Mouse (Mus musculus) C2C12 (cell line): ENCODE results near the gene Stab1. TPM values are rescaled to one million over a fixed set of nuclear protein-coding genes. Genes with fewer than 3 reads are reported as not detected.

Source experiments
- H3K27me3 ChIP-seq: one replicate; pipeline ENCODE4 v1.6.1; 2011; ENCODE audit not compliant: control insufficient read depth, insufficient read depth, insufficient read length
- H3K36me3 ChIP-seq: one replicate; pipeline ENCODE4 v1.6.1; 2011; ENCODE audit not compliant: control insufficient read depth, insufficient read depth
- H3K4me3 ChIP-seq: one replicate; pipeline ENCODE4 v1.5.1; 2011; ENCODE audit warnings: mild to moderate bottlenecking, control low read depth; ENCODE audit not compliant: poor library complexity, insufficient read depth, severe bottlenecking
- H3K79me2 ChIP-seq: one replicate; pipeline ENCODE4 v1.6.1; 2011; ENCODE audit not compliant: control insufficient read depth, insufficient read depth
- H3K79me3 ChIP-seq: one replicate; pipeline ENCODE4 v1.6.1; 2011; ENCODE audit warnings: low read depth, control low read depth
- H3ac ChIP-seq: one replicate; pipeline ENCODE3; 2011; ENCODE audit warnings: low read depth; ENCODE audit not compliant: control insufficient read depth, insufficient read length
- CEBPB ChIP-seq: IDR thresholded peaks from one replicate; pipeline ENCODE4 v1.6.1; 2011; ENCODE audit warnings: low read depth, mild to moderate bottlenecking, control low read depth, moderate library complexity
- CTCF ChIP-seq: IDR thresholded peaks from one replicate; pipeline ENCODE4 v1.5.1; 2011; ENCODE audit not compliant: control insufficient read depth, insufficient read depth, insufficient read length
- FOSL1 ChIP-seq: IDR thresholded peaks from one replicate; pipeline ENCODE4 v1.8.0; 2011; ENCODE audit warnings: mild to moderate bottlenecking, low read length; ENCODE audit not compliant: poor library complexity, insufficient read depth, severe bottlenecking
- MAX ChIP-seq: IDR thresholded peaks from one replicate; pipeline ENCODE4 v1.6.1; 2011; ENCODE audit warnings: mild to moderate bottlenecking, control low read depth
- MYOD1 ChIP-seq: IDR thresholded peaks from one replicate; pipeline ENCODE4 v1.6.1; 2011; ENCODE audit warnings: low read depth; ENCODE audit not compliant: control insufficient read depth, insufficient read length
- MYOG ChIP-seq: IDR thresholded peaks from one replicate; pipeline ENCODE4 v1.6.1; 2011; ENCODE audit not compliant: control insufficient read depth, insufficient read length; ENCODE audit errors: extremely low read depth
- USF1 ChIP-seq: IDR thresholded peaks from one replicate; pipeline ENCODE4 v1.6.1; 2011; ENCODE audit warnings: low read depth, mild to moderate bottlenecking, control low read depth, moderate library complexity
- polyA plus RNA-seq: library from polyadenylated mRNA; unstranded; fragments of >200 nt; fragmentation: generic; extraction: Trizol; gene quantifications from one replicate; pipeline ENCODE4 v1.2.1, GENCODE M21; 2012; ENCODE audit warnings: missing spikeins

Stab1 gene
- polyA plus RNA-seq, 1 experiment: 0.25 TPM

DNA sequence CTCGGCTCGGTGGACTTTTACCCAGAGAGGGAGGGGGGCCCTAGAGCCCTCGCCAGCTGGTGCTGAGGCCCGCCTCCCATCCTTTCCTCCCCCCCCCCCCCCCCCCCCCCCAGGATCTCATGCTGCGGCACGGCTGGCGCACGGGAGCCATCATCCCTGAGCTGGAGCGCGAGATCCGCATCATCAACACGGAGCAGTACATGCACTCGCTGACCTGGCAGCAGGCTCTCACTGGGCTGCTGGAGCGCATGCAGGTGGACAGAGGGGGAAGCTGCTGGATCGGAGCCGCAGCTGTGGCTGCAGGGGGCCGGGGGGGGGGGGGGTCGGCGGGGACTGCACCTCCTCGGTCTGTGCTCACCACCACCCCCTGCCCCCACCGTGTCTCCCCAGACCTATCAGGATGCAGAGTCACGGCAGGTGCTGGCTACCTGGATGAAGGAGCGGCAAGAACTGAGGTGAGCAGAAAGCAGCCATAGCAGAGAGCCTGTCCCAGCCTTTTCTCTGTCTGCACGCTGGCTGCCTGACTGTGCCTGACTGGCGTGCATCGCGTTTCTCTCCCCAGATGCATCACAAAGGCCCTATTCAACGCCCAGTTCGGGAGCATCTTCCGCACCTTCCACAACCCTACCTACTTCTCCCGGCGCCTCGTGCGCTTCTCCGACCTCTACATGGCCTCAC, 30.1 kb downstream of the Stab1 start:
- H3K36me3 ChIP-seq: peaks cover 19% of the 10 kb centered on the region
- no peaks in the 10 kb centered on the region for H3K79me3 ChIP-seq
- TF ChIP-seq MAX (no peak), MYOG (no peak), MYOD1 (no peak), CTCF (no peak), FOSL1 (no peak), CEBPB (no peak), USF1 (no peak)
- H3K27me3 ChIP-seq: no peaks in the 10 kb centered on the region
- no peaks in the 10 kb centered on the region for H3K79me2 ChIP-seq
- H3K4me3 ChIP-seq: no peak overlapping the region
- no peak overlapping the region for H3ac ChIP-seq

DNA sequence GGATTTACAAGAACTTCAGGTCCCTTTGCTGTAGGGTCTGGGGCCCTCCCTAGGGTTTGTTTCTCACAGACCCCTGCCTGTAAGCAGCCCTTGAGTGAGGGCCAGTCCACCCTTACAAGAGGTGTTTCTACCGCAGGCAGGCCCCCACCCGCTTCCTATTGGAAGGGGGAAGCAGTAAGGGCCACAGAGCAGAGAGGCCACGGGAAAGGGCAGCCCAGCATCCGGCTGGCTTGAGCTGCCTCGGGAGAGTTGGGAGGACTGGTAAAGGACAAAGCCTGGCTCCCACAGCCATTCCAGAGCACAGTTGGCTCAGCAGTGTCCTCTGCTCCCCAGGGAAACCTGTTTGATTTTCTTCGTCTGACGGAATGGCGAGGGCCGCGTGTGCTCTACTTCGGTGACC, 30.6 kb downstream of the Stab1 start:
- Histone ChIP-seq H3K36me3 (peaks cover 19% of the 10 kb centered on the region), H3K79me3 (no peaks in the 10 kb centered on the region), H3ac (no peak overlapping the region), H3K4me3 (no peak overlapping the region), H3K27me3 (no peaks in the 10 kb centered on the region), H3K79me2 (no peaks in the 10 kb centered on the region)
- TF ChIP-seq USF1 (no peak), MYOG (no peak), CTCF (no peak), MYOD1 (no peak), FOSL1 (no peak), CEBPB (no peak), MAX (no peak)

DNA sequence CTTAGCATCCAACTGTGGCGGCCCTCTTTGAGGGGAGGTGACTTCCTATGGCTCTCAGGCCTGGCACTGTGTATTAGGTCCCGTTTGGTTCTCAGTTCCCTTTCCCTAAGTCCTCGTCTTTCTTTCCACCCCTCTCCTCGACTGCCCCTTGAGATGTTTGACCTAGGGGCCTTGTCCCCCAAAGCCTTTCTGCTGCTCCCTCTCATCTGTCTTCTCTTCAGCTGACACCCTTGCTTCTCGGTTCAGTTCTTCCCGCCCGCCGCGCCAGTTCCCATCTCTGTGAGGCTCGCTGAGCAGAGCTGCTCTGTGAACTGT, 31.2 kb downstream of the Stab1 start:
- no peak overlapping the region for H3K4me3 ChIP-seq
- no peaks in the 10 kb centered on the region for H3K79me3 ChIP-seq
- TF ChIP-seq CTCF (no peak), FOSL1 (no peak), CEBPB (no peak), USF1 (no peak), MYOG (no peak), MAX (no peak), MYOD1 (no peak)
- H3K27me3 ChIP-seq: no peaks in the 10 kb centered on the region
- peaks cover 2% of the 10 kb centered on the region for H3K79me2 ChIP-seq
- no peak overlapping the region for H3ac ChIP-seq
- H3K36me3 ChIP-seq: peaks cover 19% of the 10 kb centered on the region

DNA sequence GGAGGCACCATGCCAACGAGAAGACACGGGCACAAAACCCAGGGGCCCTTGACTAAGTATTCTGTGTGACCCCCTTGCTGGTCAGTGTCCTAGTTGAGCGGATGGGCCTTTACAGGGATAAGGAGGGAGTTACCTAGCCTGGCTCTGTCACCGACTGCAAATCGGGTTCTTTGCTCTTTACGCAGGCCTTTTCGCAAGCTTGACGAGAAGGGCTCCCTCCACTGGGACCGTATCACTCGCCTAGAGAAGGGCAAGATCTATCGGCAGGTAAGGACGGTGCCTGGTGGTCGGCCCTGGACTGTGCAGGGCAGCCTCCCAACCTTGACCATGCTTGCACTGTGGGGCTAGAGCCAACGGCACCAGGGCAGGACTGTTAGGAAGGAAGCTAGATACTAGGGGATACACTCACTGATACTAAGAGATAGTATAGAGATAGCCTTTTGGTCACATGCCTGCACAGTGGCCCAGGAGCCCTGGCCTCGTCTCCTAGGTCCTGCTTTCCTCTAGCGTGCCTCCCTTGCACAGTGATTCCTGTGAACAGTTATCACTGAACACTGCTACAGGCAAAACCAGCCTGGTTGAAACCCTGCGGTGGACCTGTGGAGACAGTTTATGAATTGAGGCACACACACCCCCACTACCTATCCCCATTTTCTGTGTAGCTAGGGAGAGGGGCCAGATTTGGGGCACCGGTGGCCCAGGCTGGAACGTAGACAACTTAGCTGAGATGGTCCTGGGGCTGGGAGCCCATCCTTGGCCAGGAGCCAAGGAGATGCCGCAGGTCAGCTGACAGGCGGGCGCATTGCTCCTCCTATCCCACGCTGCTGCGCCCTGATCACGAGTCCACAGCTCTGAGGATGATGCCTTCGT, 31.8 kb downstream of the Stab1 start:
- Histone ChIP-seq H3K79me3 (peaks cover 3% of the 10 kb centered on the region), H3K27me3 (no peaks in the 10 kb centered on the region), H3K79me2 (peaks cover 8% of the 10 kb centered on the region), H3ac (no peak overlapping the region), H3K36me3 (peaks cover 19% of the 10 kb centered on the region), H3K4me3 (no peak overlapping the region)
- no peak for TF ChIP-seq CEBPB
- no peak for TF ChIP-seq MAX
- TF ChIP-seq CTCF: no peak
- no peak for TF ChIP-seq FOSL1
- TF ChIP-seq MYOG: no peak
- no peak for TF ChIP-seq USF1
- no peak for TF ChIP-seq MYOD1

DNA sequence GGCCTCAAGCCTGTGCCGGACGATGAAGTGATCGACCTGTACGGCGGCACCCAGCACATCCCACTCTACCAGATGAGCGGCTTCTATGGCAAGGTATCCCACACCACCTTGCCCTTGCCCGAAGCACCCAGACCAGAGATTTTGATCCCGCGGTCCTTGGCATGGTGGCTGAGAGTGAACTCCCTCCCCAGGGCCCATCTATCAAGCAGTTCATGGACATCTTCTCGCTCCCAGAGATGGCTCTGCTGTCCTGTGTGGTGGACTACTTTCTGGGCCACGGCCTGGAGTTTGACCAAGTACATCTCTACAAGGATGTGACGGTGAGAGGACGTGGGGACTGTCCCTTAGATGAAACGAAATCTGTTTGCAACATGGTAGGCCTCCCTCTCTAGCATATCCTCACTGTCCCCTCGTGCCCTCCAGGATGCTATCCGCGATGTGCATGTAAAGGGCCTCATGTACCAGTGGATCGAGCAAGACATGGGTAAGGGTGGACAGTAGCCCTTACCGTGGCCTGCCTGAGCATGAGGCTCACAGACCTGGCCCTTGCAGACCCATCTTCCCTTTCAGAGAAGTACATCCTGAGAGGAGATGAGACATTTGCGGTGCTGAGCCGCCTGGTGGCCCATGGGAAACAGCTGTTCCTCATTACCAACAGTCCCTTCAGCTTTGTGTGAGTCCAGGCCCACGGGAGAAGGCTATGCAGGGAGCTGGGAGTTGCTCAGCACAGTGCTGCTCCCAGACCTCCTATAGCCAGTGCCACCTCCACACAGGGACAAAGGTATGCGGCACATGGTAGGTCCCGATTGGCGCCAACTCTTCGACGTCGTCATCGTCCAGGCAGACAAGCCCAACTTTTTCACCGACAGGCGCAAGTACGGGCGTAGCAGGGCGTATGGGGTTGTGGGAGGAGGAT, 32.7 kb downstream of the Stab1 start:
- Histone ChIP-seq H3K36me3 (peaks cover 19% of the 10 kb centered on the region), H3ac (no peak overlapping the region), H3K79me2 (peaks cover 14% of the 10 kb centered on the region), H3K27me3 (no peaks in the 10 kb centered on the region), H3K79me3 (peaks cover 3% of the 10 kb centered on the region), H3K4me3 (no peak overlapping the region)
- no peak for TF ChIP-seq CTCF
- TF ChIP-seq MAX: no peak
- TF ChIP-seq MYOD1: no peak
- TF ChIP-seq USF1: no peak
- TF ChIP-seq MYOG: no peak
- no peak for TF ChIP-seq CEBPB
- TF ChIP-seq FOSL1: no peak
